8 mouse cellular contexts compared by ENCODE assay signal in the genomic region with DNA sequence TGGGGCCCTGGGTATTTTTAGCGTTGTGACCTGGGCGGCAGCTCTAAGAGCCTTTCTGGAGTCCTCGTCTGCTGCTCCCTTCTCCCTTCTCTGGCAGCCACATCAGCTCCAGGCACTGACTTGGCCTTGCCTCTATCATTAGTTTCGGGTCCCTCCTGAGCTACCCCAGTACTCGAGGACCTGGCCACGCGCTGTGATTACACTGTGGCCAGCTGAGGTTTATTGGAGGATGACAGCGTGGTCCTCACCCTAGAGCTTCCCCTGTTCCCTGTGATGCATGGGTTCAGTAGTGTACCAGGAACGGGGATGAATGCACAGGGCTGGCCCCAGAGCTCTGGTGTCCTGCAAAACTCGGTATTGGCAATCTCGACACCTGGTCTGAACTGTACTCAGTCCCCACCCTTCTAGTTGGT. TPM values are rescaled to one million over a fixed set of nuclear protein-coding genes. Genes with fewer than 3 reads are reported as not detected.
DNase-seq lines count a peak whose midpoint lies in the region; ATAC-seq and TF ChIP-seq lines count a peak whose summit lies in the region.

No protein-coding gene starts in this region.

- H3K4me2 ChIP-seq in liver, embryonic 11.5 days, result peak overlapping the region; percentile 90
- peak overlapping the region; percentile 97 for H3K4me2 ChIP-seq in stomach, postnatal 0 days (replicated peaks; ENCODE audit: low read depth)

- peak overlapping the region; percentile 55 for H3K4me3 ChIP-seq in cerebellum, adult 2 months (replicated peaks; ENCODE audit: insufficient read depth, low read depth, low read length)
- H3K4me3 ChIP-seq in spleen, adult 2 months (ENCODE audit: extremely low read depth, insufficient read depth, insufficient read length), result peak overlapping the region; percentile 52; the same call in 1 of the 2 replicates
- H3K4me3 ChIP-seq in liver, embryonic 11.5 days (ENCODE audit: low read depth, low read length), result peak overlapping the region; percentile 71
- H3K4me3 ChIP-seq in stomach, postnatal 0 days (ENCODE audit: low read depth, low read length), result peak overlapping the region; percentile 82

- no peak for TF ChIP-seq EP300 in stomach, postnatal 0 days (optimal IDR thresholded peaks at IDR 0.05)

- no peaks in the 10 kb centered on the region for H3K9me3 ChIP-seq in liver, embryonic 11.5 days (ENCODE audit: control insufficient read depth, low read length)
- no peaks in the 10 kb centered on the region for H3K9me3 ChIP-seq in stomach, postnatal 0 days (ENCODE audit: control insufficient read depth, low read length)

- H3K36me3 ChIP-seq in spleen, adult 2 months (ENCODE audit: control insufficient read depth, insufficient read depth, low read length), result no peaks in the 10 kb centered on the region; the same call in 1 of the 2 replicates
- no peaks in the 10 kb centered on the region for H3K36me3 ChIP-seq in liver, embryonic 11.5 days (ENCODE audit: control insufficient read depth, insufficient read depth, low read length)
- H3K36me3 ChIP-seq in stomach, postnatal 0 days (ENCODE audit: control insufficient read depth, insufficient read depth, low read length), result no peaks in the 10 kb centered on the region; the same call in 1 of the 2 replicates

- peaks cover 9% of the 10 kb centered on the region for H3K4me1 ChIP-seq in cerebellum, adult 2 months (ENCODE audit: control insufficient read depth, insufficient read depth, low read length)
- H3K4me1 ChIP-seq in spleen, adult 2 months (ENCODE audit: control insufficient read depth, insufficient read depth, insufficient read length), result peaks cover 11% of the 10 kb centered on the region
- peaks cover 10% of the 10 kb centered on the region for H3K4me1 ChIP-seq in liver, embryonic 11.5 days (replicated peaks; ENCODE audit: control insufficient read depth, insufficient read depth, low read length)
- peaks cover 5% of the 10 kb centered on the region; the same call in 1 of the 2 replicates for H3K4me1 ChIP-seq in stomach, postnatal 0 days (replicated peaks; ENCODE audit: control insufficient read depth, insufficient read depth)

- H3K27me3 ChIP-seq in cerebellum, adult 2 months (ENCODE audit: control insufficient read depth, insufficient read depth, low read length), result no peaks in the 10 kb centered on the region
- H3K27me3 ChIP-seq in spleen, adult 2 months (ENCODE audit: control insufficient read depth, insufficient read depth, low read length), result peaks cover 13% of the 10 kb centered on the region
- peaks cover 34% of the 10 kb centered on the region for H3K27me3 ChIP-seq in liver, embryonic 11.5 days (replicated peaks; ENCODE audit: control insufficient read depth, insufficient read depth, low read length)
- H3K27me3 ChIP-seq in stomach, postnatal 0 days (ENCODE audit: control insufficient read depth, insufficient read depth, low read length), result no peaks in the 10 kb centered on the region

- WGBS in cerebellum, adult 2 months, result 2% methylated on average over 11 of the region's 11 CpGs
- 22% methylated on average over 11 of the region's 11 CpGs for WGBS in spleen, adult 2 months
- 15% methylated on average over 11 of the region's 11 CpGs for WGBS in liver, embryonic 11.5 days
- WGBS in stomach, postnatal 0 days, result 9% methylated on average over 11 of the region's 11 CpGs

- no peak for TF ChIP-seq CTCF in cerebellum, adult 2 months (IDR thresholded peaks at IDR 0.05; ENCODE audit: borderline replicate concordance, insufficient read depth, low read depth, low read length)
- no peak for TF ChIP-seq CTCF in spleen, adult 2 months (IDR thresholded peaks at IDR 0.05; ENCODE audit: extremely low read depth, insufficient read depth, insufficient read length, insufficient replicate concordance)
- no peak for TF ChIP-seq CTCF in stomach, postnatal 0 days (IDR thresholded peaks at IDR 0.05; ENCODE audit: low read depth)

- no peak; the same call in 1 of the 2 replicates for ATAC-seq in liver, embryonic 11.5 days (replicated peaks; ENCODE audit: low FRiP score)
- ATAC-seq in stomach, postnatal 0 days (ENCODE audit: low FRiP score, low TSS enrichment), result peak; percentile 13; the same call in 1 of the 2 replicates

- H3K27ac ChIP-seq in cerebellum, adult 2 months (ENCODE audit: insufficient read depth, low read length), result peak overlapping the region; percentile 85
- no peak overlapping the region for H3K27ac ChIP-seq in spleen, adult 2 months (ENCODE audit: insufficient read depth, low read length)
- no peak overlapping the region for H3K27ac ChIP-seq in liver, embryonic 11.5 days (ENCODE audit: low read depth, low read length)
- H3K27ac ChIP-seq in stomach, postnatal 0 days (replicated peaks), result peak overlapping the region; percentile 65; the same call in 1 of the 2 replicates

- DNase-seq in cerebellum, adult 2 months, result no peak
- no peak for DNase-seq in cerebellum, postnatal 10 days
- DNase-seq in spleen, adult 2 months (ENCODE audit: low read depth in 1 of 2, low spot score in 2 of 2), result no peak
- no peak for DNase-seq in spleen, postnatal 36 days (ENCODE audit: low spot score in 2 of 2)
- no peak for DNase-seq in liver, embryonic 11.5 days (ENCODE audit: low spot score)
- no peak for DNase-seq in stomach, postnatal 0 days (ENCODE audit: low spot score)
- DNase-seq in cerebellum, postnatal 4 days (ENCODE audit: low spot score in 2 of 2), result no peak
- no peak for DNase-seq in right cerebral cortex, postnatal 10 days (ENCODE audit: low spot score in 2 of 2)

- no peak overlapping the region; the same call in 1 of the 2 replicates for H3K9ac ChIP-seq in liver, embryonic 11.5 days (ENCODE audit: low read depth, low read length)
- H3K9ac ChIP-seq in stomach, postnatal 0 days (ENCODE audit: low read length), result peak overlapping the region; percentile 77

- TF ChIP-seq POLR2A in cerebellum, adult 2 months (IDR thresholded peaks at IDR 0.05; ENCODE audit: borderline replicate concordance, insufficient read depth, low read length), result peak; percentile 26; the same call in 1 of the 2 replicates
- no peak for TF ChIP-seq POLR2A in spleen, adult 2 months (IDR thresholded peaks at IDR 0.05; ENCODE audit: low read depth, low read length)

RNA-seq across cellular contexts. Expression of a gene that starts 1.2 kb away (rescaled TPM):
- 428 and 462 TPM in 2 replicates for polyA plus RNA-seq in cerebellum, adult 2 months (2012; rRNA removed)
- 15.6 and 20.3 TPM in 2 replicates for polyA plus RNA-seq in spleen, adult 2 months (2012; rRNA removed)
- polyA plus RNA-seq in liver, embryonic 11.5 days (2014; fragmentation: Nextera tagmentation; extraction: Ambion mirVana), result 2.1 TPM in 2 replicates
- 27.3 and 27.8 TPM in 2 replicates for polyA plus RNA-seq in stomach, postnatal 0 days (2015; fragmentation: Nextera tagmentation; extraction: Ambion mirVana)

RNA-seq across cellular contexts. Expression of a gene that starts 10.2 kb away (rescaled TPM):
- polyA plus RNA-seq in cerebellum, adult 2 months (2012; rRNA removed), result 103 and 109 TPM in 2 replicates
- 85.0 and 108 TPM in 2 replicates for polyA plus RNA-seq in spleen, adult 2 months (2012; rRNA removed)
- polyA plus RNA-seq in liver, embryonic 11.5 days (2014; fragmentation: Nextera tagmentation; extraction: Ambion mirVana), result 52.1 and 58.7 TPM in 2 replicates
- 53.6 and 54.7 TPM in 2 replicates for polyA plus RNA-seq in stomach, postnatal 0 days (2015; fragmentation: Nextera tagmentation; extraction: Ambion mirVana)

RNA-seq across cellular contexts. Expression of a gene that starts 13.6 kb away (rescaled TPM):
- polyA plus RNA-seq in cerebellum, adult 2 months (2012; rRNA removed), result not detected in 2 replicates
- polyA plus RNA-seq in spleen, adult 2 months (2012; rRNA removed), result not detected in 2 replicates
- not detected in 2 replicates for polyA plus RNA-seq in liver, embryonic 11.5 days (2014; fragmentation: Nextera tagmentation; extraction: Ambion mirVana)
- polyA plus RNA-seq in stomach, postnatal 0 days (2015; fragmentation: Nextera tagmentation; extraction: Ambion mirVana), result not detected in 2 replicates

RNA-seq across cellular contexts. Expression of a gene that starts 26.4 kb away (rescaled TPM):
- 16.7 and 21.0 TPM in 2 replicates for polyA plus RNA-seq in cerebellum, adult 2 months (2012; rRNA removed)
- polyA plus RNA-seq in spleen, adult 2 months (2012; rRNA removed), result 16.4 and 17.2 TPM in 2 replicates
- 4.4 and 7.4 TPM in 2 replicates for polyA plus RNA-seq in liver, embryonic 11.5 days (2014; fragmentation: Nextera tagmentation; extraction: Ambion mirVana)
- polyA plus RNA-seq in stomach, postnatal 0 days (2015; fragmentation: Nextera tagmentation; extraction: Ambion mirVana), result 26.9 and 28.1 TPM in 2 replicates

RNA-seq across cellular contexts. Expression of a gene that starts 30.4 kb away (rescaled TPM):
- polyA plus RNA-seq in cerebellum, adult 2 months (2012; rRNA removed), result 73.7 and 75.4 TPM in 2 replicates
- polyA plus RNA-seq in spleen, adult 2 months (2012; rRNA removed), result 111 and 172 TPM in 2 replicates
- polyA plus RNA-seq in liver, embryonic 11.5 days (2014; fragmentation: Nextera tagmentation; extraction: Ambion mirVana), result 49.1 and 52.8 TPM in 2 replicates
- 46.9 and 48.6 TPM in 2 replicates for polyA plus RNA-seq in stomach, postnatal 0 days (2015; fragmentation: Nextera tagmentation; extraction: Ambion mirVana)

Comparison
In these comparisons a context has a peak if more than half of its experiments do, and no peak if none do; other contexts are left out.
1. H3K27ac ChIP-seq: peak in cerebellum, adult 2 months (single experiment) and stomach, postnatal 0 days (single experiment); none in spleen, adult 2 months (single experiment) and liver, embryonic 11.5 days (single experiment).
2. RNA of a gene that starts 1.2 kb away (polyA plus RNA-seq): 428 to 462 TPM in cerebellum, adult 2 months; 27.3 to 27.8 TPM in stomach, postnatal 0 days, 15.6 to 20.3 TPM in spleen, adult 2 months and 2.1 TPM in liver, embryonic 11.5 days; every median in the first group is over 10 times any median in the second.
3. Peak in every context shown above with its lines, with median percentiles within 50 percentile points of each other: H3K4me3 ChIP-seq.